Mouse (Mus musculus) spleen, adult 18-20 months (tissue): Measurements from ENCODE around the gene Gja5.

Experiments used
- DNase-seq, 2 experiments: peaks; one replicate each; pipeline ENCODE4 v3.0.0; 2022; ENCODE audit warnings: mixed read lengths in 2 of 2

The Gja5 gene

DNA sequence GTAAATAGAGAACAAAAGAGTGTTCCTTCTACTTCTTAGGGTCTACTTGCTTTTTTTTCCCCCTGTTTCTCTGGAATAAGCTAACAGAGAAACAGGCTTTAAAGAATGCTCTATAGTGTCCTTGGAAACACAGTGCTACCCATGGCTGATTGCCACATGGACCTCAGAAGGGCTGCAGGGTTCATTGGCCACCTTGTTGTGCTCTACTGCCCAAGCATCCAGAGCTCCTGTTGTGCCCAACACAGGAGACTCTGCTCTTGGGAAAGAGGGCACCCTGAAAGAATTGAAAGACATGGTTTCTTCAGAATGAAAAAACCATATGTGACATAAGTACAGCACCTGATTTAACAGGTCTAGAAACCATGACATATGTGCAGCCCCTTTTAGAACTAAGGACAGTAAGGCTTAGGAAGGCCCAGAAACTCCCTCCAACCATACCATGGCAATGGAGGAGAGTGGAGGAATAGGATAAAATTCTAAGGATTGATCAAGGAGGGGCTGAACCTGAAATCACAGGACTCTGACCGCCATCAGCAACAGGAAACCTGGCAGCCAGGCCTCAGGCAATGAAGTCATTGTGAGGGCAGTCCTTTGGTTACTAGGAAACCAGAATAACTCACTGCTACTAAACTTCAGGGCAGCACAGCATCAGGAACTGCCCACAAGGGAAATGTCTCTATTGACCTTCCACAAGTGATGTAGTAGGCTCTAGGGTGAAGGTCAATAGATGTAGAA, 200.4 kb downstream of the Gja5 start:
- DNase-seq, result no peak

- no peak for DNase-seq
Observed at GRCm38 (mm10) chr3:97117511-97117910, 213.0 kb downstream of the Gja5 start.

DNA sequence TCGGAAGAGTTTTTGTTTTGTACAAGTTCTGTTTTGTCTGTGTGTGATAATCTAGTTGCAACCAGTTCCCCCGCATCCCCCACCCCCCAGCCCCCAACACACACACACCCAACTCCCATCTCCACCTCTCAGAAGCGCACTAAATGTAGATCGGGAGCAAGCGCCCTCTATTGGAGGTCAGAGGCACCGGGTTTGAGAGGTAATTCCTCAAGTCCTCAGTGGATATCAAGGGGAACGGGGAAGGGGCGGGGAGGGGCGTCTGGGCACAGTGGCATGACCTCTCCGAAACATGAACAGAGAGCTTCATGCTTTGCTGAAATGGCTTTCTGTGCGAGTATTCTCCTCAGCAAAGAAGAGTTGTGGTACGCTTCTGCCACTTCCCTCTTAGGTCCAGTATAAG, 213.8 kb downstream of the Gja5 start:
- DNase-seq, result no peak

- DNase-seq, result peak; percentile 48 to 51
Observed at GRCm38 (mm10) chr3:97124193-97124592, 219.7 kb downstream of the Gja5 start.
